Mouse (Mus musculus) lung, embryonic 15.5 days (tissue): ENCODE measurements around the gene Cyp26c1. TPM values are rescaled to one million over a fixed set of nuclear protein-coding genes. Genes with fewer than 3 reads are reported as not detected.

Source experiments
- ATAC-seq: fragments of 200-750 bp; cut with Nextera tagmentation; 2 replicates; pipeline ENCODE4 v1.8.0; 2017; ENCODE audit warnings: moderate number of reproducible peaks, borderline replicate concordance; ENCODE audit not compliant: low FRiP score, low TSS enrichment; ENCODE audit errors: extremely low read depth
- H3K27ac ChIP-seq: fragments of 300-500 bp; sonication (generic); 2 replicates; pipeline ENCODE4 v1.5.1; 2015; ENCODE audit warnings: moderate library complexity, mild to moderate bottlenecking, inconsistent platforms
- H3K27me3 ChIP-seq: fragments of 300-500 bp; sonication (generic); 2 replicates; pipeline ENCODE4 v1.6.1; 2015; ENCODE audit warnings: inconsistent platforms
- H3K36me3 ChIP-seq: fragments of 300-500 bp; sonication (generic); 2 replicates; pipeline ENCODE4 v1.6.1; 2015; ENCODE audit warnings: inconsistent platforms
- H3K4me1 ChIP-seq: fragments of 300-500 bp; sonication (generic); 2 replicates; pipeline ENCODE4 v1.6.1; 2015; ENCODE audit warnings: inconsistent platforms
- H3K4me2 ChIP-seq: fragments of 300-500 bp; sonication (generic); 2 replicates; pipeline ENCODE4 v1.6.1; 2015; ENCODE audit warnings: inconsistent platforms, mild to moderate bottlenecking, moderate library complexity
- H3K4me3 ChIP-seq: fragments of 300-500 bp; sonication (generic); 2 replicates; pipeline ENCODE4 v1.5.1; 2015; ENCODE audit warnings: mild to moderate bottlenecking, inconsistent platforms
- H3K9ac ChIP-seq: fragments of 300-500 bp; sonication (generic); 2 replicates; pipeline ENCODE4 v1.6.1; 2015; ENCODE audit warnings: inconsistent platforms
- H3K9me3 ChIP-seq: fragments of 300-500 bp; sonication (generic); 2 replicates; pipeline ENCODE4 v1.6.1; 2016; ENCODE audit warnings: inconsistent platforms
- WGBS: fragments of 180-500 bp; shearing (Covaris S2); methylation state at CpG from one replicate; pipeline ENCODE4 v1.1.7; 2015; 5-methylcytosine and 5-hydroxymethylcytosine counted together
- polyA plus RNA-seq: library from polyadenylated mRNA; unstranded; fragments of >200 nt; fragmentation: Nextera tagmentation; extraction: Ambion mirVana; gene quantifications from 2 replicates; pipeline ENCODE4 v1.2.1, GENCODE M21; 2015

The Cyp26c1 gene
- polyA plus RNA-seq, 1 experiment from 2014 or later, result not detected

DNA sequence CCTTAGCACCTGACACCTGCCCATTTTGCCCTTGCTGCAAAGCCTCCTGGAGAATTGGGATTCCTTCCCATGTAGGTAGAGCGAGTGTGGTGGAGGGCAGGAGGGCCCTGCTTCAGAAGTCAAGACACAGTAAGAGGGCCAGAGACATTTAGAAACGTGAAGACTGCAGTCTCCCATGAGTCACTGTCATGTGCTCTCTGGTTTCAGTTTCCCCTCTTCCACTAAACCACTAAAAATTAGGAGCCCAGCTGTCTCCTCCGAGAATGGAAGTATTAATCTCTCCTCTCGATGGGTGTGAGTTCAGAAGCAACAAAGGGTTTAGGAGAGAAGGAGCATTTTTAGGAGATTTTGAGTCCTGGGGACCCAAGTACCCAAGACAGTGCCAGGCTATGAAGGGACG lies 4.1 kb downstream of the Cyp26c1 start:
- Histone ChIP-seq H3K9ac (no peak overlapping the region), H3K27me3 (peaks cover 100% of the 10 kb centered on the region), H3K4me1 (peaks cover 16% of the 10 kb centered on the region; the same call in 1 of the 2 replicates), H3K4me3 (no peak overlapping the region), H3K27ac (no peak overlapping the region), H3K4me2 (no peak overlapping the region), H3K9me3 (no peaks in the 10 kb centered on the region), H3K36me3 (no peaks in the 10 kb centered on the region)
- no peak for ATAC-seq
- WGBS, result 47% methylated on average over 5 of the region's 5 CpGs

DNA sequence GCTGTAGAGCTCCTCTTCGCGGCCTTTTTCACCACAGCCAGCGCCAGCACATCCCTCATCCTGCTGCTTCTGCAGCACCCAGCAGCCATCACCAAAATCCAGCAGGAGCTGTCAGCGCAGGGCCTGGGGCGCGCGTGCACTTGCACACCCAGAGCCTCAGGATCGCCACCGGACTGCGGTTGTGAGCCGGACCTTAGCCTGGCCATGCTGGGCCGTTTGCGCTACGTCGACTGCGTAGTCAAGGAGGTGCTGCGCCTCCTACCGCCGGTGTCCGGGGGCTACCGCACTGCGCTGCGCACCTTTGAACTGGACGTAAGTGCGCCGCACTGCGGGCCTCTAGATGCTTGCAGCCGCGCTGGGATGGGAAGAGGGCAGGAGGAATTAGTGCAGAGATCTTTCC lies 5.3 kb downstream of the Cyp26c1 start:
- Histone ChIP-seq H3K4me3 (peak overlapping the region; percentile 7; the same call in 1 of the 2 replicates), H3K36me3 (no peaks in the 10 kb centered on the region), H3K27me3 (peaks cover 100% of the 10 kb centered on the region), H3K4me2 (peak overlapping the region; percentile 33), H3K9me3 (no peaks in the 10 kb centered on the region), H3K9ac (no peak overlapping the region), H3K4me1 (peaks cover 18% of the 10 kb centered on the region; the same call in 1 of the 2 replicates), H3K27ac (no peak overlapping the region)
- 5% methylated on average over 29 of the region's 29 CpGs for WGBS
- ATAC-seq, result no peak

DNA sequence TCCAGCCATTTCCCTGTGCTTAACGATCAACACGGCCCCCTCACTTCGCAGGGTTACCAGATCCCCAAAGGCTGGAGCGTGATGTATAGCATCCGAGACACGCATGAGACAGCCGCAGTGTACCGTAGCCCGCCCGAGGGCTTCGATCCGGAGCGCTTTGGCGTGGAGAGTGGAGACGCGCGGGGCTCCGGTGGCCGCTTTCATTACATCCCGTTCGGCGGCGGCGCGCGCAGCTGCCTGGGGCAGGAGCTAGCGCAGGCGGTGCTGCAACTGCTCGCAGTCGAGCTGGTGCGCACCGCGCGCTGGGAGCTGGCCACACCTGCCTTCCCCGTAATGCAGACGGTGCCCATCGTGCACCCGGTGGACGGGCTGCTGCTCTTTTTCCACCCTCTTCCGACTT lies 7.5 kb downstream of the Cyp26c1 start:
- under 1% methylated on average over 40 of the region's 40 CpGs for WGBS
- Histone ChIP-seq H3K27ac (no peak overlapping the region), H3K4me2 (peak overlapping the region; percentile 58), H3K4me3 (peak overlapping the region; percentile 35), H3K4me1 (peaks cover 36% of the 10 kb centered on the region; the same call in 1 of the 2 replicates), H3K27me3 (peaks cover 100% of the 10 kb centered on the region), H3K36me3 (no peaks in the 10 kb centered on the region), H3K9me3 (no peaks in the 10 kb centered on the region), H3K9ac (no peak overlapping the region; the same call in 1 of the 2 replicates)
- ATAC-seq, result no peak

DNA sequence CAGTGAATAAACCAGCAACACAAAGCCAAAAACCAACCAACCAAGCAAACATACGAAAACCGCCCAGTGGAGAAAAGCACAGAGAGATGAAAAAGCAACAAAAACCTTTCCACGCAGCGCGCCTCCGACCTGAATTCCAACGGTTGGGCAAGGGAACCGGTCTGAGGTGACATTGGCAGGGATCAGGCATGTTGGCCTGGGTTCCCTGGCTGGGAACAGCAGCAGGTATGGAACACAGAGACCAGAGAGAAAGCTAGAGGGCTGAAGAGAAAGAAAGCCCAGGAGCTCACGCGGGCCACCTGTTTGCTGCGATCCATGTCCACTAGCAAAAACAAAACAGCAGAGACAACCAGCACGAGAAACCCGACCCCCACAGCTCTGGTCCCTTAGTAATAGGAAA lies 9.8 kb downstream of the Cyp26c1 start:
- Histone ChIP-seq H3K9me3 (no peaks in the 10 kb centered on the region), H3K4me2 (no peak overlapping the region), H3K27me3 (peaks cover 100% of the 10 kb centered on the region), H3K4me3 (no peak overlapping the region), H3K9ac (no peak overlapping the region), H3K36me3 (no peaks in the 10 kb centered on the region), H3K27ac (no peak overlapping the region), H3K4me1 (peaks cover 45% of the 10 kb centered on the region)
- 36% methylated on average over 13 of the region's 13 CpGs for whole genome bisulfite sequencing
- ATAC-seq, result no peak

DNA sequence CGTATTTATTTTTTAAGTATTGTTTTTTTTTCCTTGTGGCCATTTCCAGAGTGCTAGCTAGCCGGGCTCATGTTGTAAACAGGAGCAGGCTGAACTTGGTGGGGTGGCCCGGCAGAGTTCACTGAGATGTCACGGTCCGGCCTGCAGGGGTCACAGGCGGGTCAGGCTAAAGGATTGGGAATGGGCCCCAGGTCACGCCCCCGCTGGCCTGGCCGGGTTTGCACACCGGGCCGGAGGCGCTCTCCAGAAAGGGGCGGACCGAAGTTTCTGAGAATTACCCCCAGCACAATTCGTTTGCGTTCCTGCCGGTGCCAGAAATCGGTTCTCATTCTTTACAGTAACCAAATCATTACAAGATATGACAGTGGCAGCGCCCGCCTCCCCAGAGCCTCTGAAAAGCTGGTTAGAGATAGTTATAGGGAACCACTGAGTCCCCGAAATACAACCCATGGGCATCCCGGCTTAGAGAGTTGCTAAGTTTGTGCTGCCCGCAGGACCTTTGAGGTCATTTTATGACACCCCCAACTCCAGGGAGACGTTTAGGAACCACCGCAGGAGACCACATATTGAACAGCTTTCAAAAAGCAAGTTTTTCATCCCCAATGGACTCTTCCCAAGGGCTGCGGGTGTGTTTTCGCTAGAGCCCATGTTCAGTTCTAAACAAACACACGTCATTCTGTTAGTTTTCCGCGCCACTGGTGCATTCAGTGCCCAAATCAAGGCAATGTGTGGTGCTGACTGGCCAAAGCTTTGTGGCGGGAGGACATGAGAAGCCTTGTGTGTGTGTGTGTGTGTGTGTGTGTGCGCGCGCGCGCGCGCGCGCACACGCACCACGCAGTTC lies 10.6 kb downstream of the Cyp26c1 start:
- ATAC-seq, result no peak
- WGBS, result 3% methylated on average over 42 of the region's 42 CpGs

DNA sequence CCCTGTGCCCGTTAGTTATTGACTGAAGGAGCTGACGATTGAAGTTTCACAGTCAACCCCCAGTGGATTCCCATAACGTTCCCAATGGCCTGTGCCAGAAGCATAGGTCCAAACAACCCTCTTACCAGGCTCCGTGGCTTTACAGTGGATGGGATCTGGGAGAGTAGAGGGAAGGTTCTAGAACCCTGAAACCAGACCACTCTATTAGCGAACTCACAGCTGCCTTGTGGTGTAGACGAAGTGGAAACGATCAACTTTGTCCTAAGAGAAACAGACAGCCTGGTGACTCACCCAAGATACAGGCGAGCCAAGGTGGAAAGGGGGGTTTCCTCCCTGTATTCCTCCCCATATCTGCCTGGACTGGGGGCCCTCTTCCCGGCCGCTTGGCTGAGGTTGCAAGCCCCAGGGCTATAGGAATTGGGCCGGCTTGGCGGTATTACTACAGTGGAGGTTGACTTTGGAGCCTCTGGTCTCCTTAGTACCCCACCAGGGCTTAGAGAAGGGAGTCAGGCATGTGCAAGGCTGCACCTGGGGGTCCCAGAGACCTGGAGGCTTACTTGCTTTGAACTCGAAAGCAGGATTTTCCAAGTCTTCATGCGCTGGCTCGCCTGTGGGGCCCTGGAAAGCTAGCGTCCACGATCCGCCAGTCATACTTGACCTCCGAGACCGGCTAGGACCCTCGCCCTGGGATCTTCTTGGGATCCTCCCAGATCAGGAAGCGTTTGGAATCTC lies 11.4 kb downstream of the Cyp26c1 start:
- Histone ChIP-seq H3K4me3 (peak overlapping the region; percentile 36), H3K27me3 (peaks cover 98% of the 10 kb centered on the region), H3K4me1 (peaks cover 41% of the 10 kb centered on the region), H3K36me3 (no peaks in the 10 kb centered on the region), H3K9ac (no peak overlapping the region), H3K4me2 (peak overlapping the region; percentile 58), H3K9me3 (no peaks in the 10 kb centered on the region), H3K27ac (no peak overlapping the region)
- WGBS, result 2% methylated on average over 22 of the region's 22 CpGs
- ATAC-seq, result no peak

More for the DNA sequence above, 10.6 kb downstream of the Cyp26c1 start:
- Histone ChIP-seq H3K27me3 (peaks cover 100% of the 10 kb centered on the region), H3K36me3 (no peaks in the 10 kb centered on the region), H3K4me3 (peak overlapping the region; percentile 12), H3K9ac (no peak overlapping the region), H3K27ac (no peak overlapping the region), H3K4me2 (peak overlapping the region; percentile 58), H3K4me1 (peaks cover 41% of the 10 kb centered on the region), H3K9me3 (no peaks in the 10 kb centered on the region)

DNA sequence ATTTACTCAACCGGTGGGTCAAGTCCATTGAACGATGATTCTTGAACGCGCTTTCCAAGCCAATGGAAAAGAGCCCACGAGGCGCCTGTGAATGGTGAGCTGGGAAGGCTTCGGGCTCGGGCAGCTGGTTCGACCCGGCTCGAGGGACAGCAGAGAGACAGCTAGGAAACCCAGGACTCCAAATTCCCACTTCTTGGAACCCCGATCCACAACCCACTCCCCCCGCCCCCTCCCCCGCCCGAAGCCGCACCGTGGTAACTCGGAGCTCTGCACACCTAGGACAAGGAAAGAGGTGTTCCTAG lies 11.9 kb downstream of the Cyp26c1 start:
- Histone ChIP-seq H3K9ac (no peak overlapping the region), H3K4me3 (peak overlapping the region; percentile 36), H3K9me3 (no peaks in the 10 kb centered on the region), H3K27ac (no peak overlapping the region), H3K4me1 (peaks cover 41% of the 10 kb centered on the region), H3K4me2 (peak overlapping the region; percentile 58), H3K36me3 (no peaks in the 10 kb centered on the region), H3K27me3 (peaks cover 98% of the 10 kb centered on the region)
- ATAC-seq, result no peak
- 2% methylated on average over 18 of the region's 18 CpGs for WGBS

DNA sequence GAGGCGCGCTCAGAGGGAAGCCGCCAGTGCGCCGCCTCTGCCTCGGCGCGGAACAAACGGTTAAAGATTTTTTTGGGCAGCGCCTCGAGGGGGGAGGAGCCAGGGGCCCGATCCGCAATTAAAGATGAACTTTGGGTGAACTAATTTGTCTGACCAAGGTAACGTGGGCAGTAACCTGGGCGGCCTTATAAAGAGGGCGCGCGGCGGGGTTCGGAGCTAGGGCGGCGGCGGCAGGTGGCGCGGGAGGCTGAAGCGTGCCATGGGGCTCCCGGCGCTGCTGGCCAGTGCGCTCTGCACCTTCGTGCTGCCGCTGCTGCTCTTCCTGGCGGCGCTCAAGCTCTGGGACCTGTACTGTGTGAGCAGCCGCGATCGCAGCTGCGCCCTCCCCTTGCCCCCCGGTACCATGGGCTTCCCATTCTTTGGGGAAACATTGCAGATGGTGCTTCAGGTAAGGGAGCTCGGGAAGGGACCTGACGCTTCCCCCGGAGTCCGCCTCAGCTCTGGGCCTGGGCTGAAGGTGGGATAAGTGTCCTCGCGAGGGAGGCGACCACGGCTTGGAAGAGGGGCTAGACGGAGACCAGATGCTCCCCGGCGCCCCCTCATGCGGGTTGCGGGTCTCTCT lies 12.4 kb downstream of the Cyp26c1 start, which contains the start of gene Cyp26a1:
Cyp26a1 (plus strand) TSS at position 148 of the 622 bp plus-strand sequence.
- under 1% methylated on average over 51 of the region's 51 CpGs for WGBS

DNA sequence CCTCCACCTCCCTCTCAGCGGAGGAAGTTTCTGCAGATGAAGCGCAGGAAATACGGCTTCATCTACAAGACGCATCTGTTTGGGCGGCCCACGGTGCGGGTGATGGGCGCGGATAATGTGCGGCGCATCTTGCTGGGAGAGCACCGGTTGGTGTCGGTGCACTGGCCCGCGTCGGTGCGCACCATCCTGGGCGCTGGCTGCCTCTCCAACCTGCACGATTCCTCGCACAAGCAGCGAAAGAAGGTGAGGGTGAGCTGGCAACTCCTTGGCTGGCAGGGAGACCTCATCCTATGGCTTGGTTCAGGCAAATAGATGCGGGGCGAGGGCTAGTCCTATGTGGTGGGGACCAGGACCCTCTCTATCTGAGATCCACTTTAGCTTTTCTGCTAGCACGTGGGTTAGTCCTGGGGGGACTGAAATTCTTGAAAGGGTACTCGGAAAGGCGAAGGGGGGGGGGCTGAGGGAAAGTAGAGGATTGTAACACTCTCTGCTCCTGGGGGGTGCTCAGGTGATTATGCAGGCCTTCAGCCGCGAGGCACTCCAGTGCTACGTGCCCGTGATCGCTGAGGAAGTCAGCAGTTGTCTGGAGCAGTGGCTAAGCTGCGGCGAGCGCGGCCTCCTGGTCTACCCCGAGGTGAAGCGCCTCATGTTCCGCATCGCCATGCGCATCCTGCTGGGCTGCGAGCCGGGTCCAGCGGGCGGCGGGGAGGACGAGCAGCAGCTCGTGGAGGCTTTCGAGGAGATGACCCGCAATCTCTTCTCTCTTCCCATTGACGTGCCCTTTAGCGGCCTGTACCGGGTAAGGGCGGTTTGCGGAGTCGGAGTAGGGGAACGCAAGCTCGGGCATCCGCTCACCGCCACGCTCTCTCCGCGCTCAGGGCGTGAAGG lies 13.1 kb downstream of the Cyp26c1 start:
- H3K27me3 ChIP-seq, result peaks cover 98% of the 10 kb centered on the region
- no peak overlapping the region for H3K27ac ChIP-seq
- peak overlapping the region; percentile 58 for H3K4me2 ChIP-seq
- no peaks in the 10 kb centered on the region for H3K36me3 ChIP-seq
- no peaks in the 10 kb centered on the region for H3K9me3 ChIP-seq
- H3K9ac ChIP-seq, result no peak overlapping the region
- H3K4me1 ChIP-seq, result peaks cover 32% of the 10 kb centered on the region
- H3K4me3 ChIP-seq, result peak overlapping the region; percentile 36
- peak; percentile 28; the same call in 1 of the 2 replicates for ATAC-seq
- under 1% methylated on average over 63 of the region's 63 CpGs for WGBS

More for the DNA sequence above, 12.4 kb downstream of the Cyp26c1 start, which contains the start of gene Cyp26a1:
- Histone ChIP-seq H3K27ac (no peak within 1 kb of the TSS), H3K4me1 (peaks cover 38% of the 10 kb centered on the region), H3K27me3 (peaks cover 98% of the 10 kb centered on the region), H3K9ac (no peak within 1 kb of the TSS), H3K9me3 (no peaks in the 10 kb centered on the region), H3K4me2 (peak within 1 kb of the TSS; percentile 58), H3K4me3 (peak within 1 kb of the TSS; percentile 36), H3K36me3 (no peaks in the 10 kb centered on the region)
- no peak for ATAC-seq

DNA sequence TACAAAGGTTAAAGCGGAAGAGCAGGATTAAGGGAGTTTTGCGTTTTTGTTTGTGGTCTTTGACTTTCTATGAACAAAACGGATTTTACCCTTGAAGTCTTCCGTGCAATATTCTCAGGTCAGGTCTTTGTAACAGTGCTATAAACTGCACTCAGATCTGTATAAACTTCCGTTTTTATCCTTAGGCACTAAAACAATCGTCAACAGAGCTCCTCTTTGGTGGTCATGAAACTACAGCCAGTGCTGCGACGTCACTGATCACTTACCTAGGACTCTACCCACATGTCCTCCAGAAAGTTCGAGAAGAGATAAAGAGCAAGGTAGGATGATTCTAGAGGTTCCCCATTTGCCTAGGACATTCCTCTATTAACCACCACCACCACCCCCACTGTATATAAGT lies 14.3 kb downstream of the Cyp26c1 start:
- ATAC-seq, result no peak
- Histone ChIP-seq H3K9ac (no peak overlapping the region), H3K27ac (no peak overlapping the region), H3K36me3 (no peaks in the 10 kb centered on the region), H3K4me3 (no peak overlapping the region), H3K4me2 (no peak overlapping the region), H3K9me3 (no peaks in the 10 kb centered on the region), H3K27me3 (peaks cover 94% of the 10 kb centered on the region), H3K4me1 (peaks cover 32% of the 10 kb centered on the region)
- 22% methylated on average over 9 of the region's 9 CpGs for WGBS
